Mouse (Mus musculus) small intestine, adult 2 months (tissue): ENCODE measurements around the gene Utrn. TPM values are rescaled to one million over a fixed set of nuclear protein-coding genes. Genes with fewer than 3 reads are reported as not detected.

Source experiments
- H3K27ac ChIP-seq: fragments of 200-500 bp; 2 replicates; pipeline ENCODE4 v1.5.1; 2012; ENCODE audit warnings: low read depth, low read length, control low read depth, inconsistent platforms; ENCODE audit not compliant: insufficient read depth
- H3K27me3 ChIP-seq: fragments of 200-500 bp; 2 replicates; pipeline ENCODE4 v1.6.1; 2012; ENCODE audit warnings: mild to moderate bottlenecking, moderate library complexity, low read length, inconsistent platforms; ENCODE audit not compliant: control insufficient read depth, insufficient read depth
- H3K36me3 ChIP-seq: fragments of 200-500 bp; 2 replicates; pipeline ENCODE4 v1.6.1; 2012; ENCODE audit warnings: mild to moderate bottlenecking, low read length, control low read depth, inconsistent platforms; ENCODE audit not compliant: control insufficient read depth, insufficient read depth
- H3K4me1 ChIP-seq: fragments of 200-500 bp; 2 replicates; pipeline ENCODE4 v1.6.1; 2012; ENCODE audit warnings: low read length, inconsistent platforms, mixed read lengths; ENCODE audit not compliant: control insufficient read depth, insufficient read depth, insufficient read length
- H3K4me3 ChIP-seq: fragments of 200-500 bp; 2 replicates; pipeline ENCODE4 v1.5.1; 2012; ENCODE audit warnings: low read depth, mild to moderate bottlenecking, control low read depth, inconsistent platforms, low read length, moderate library complexity
- CTCF ChIP-seq: fragments of 200-500 bp; IDR thresholded peaks from 2 replicates; pipeline ENCODE4 v1.5.1; 2012; ENCODE audit warnings: low read depth, mild to moderate bottlenecking, control low read depth, inconsistent platforms, low read length, moderate library complexity, mixed read lengths; ENCODE audit not compliant: insufficient replicate concordance, insufficient read length; ENCODE audit errors: extremely low read depth
- POLR2A ChIP-seq: fragments of 200-500 bp; IDR thresholded peaks from 2 replicates; pipeline ENCODE4 v1.6.1; 2012; ENCODE audit warnings: low read depth, mild to moderate bottlenecking, control low read depth, inconsistent platforms, low read length, moderate library complexity
- WGBS: fragments of 180-500 bp; shearing (Covaris S2); methylation state at CpG from one replicate; pipeline ENCODE4 v1.1.7; 2018; 5-methylcytosine and 5-hydroxymethylcytosine counted together
- polyA plus RNA-seq: library from polyadenylated mRNA; depleted of rRNA; stranded (reverse); fragments of >200 nt; gene quantifications from 2 replicates; pipeline ENCODE4 v1.2.3, GENCODE M21; 2012

Gene Utrn
- polyA plus RNA-seq, 1 experiment: 20.5 TPM

- 71% methylated on average over 18 of the region's 18 CpGs for WGBS
- H3K27ac ChIP-seq: no peak overlapping the region
- H3K36me3 ChIP-seq: peaks cover 28% of the 10 kb centered on the region
These were observed 132.0 kb downstream of the Utrn start for GRCm38 (mm10) chr10:12736861-12737835.

GRCm38 (mm10) chr10:12735695-12736094, 133.5 kb downstream of the Utrn start:
- H3K27ac ChIP-seq: no peak overlapping the region
- WGBS: 94% methylated on average over 1 of the region's 1 CpGs
- no peaks in the 10 kb centered on the region for H3K27me3 ChIP-seq
- no peak for TF ChIP-seq POLR2A
- no peak for TF ChIP-seq CTCF
- no peaks in the 10 kb centered on the region for H3K4me1 ChIP-seq
- no peak overlapping the region for H3K4me3 ChIP-seq
- peaks cover 31% of the 10 kb centered on the region for H3K36me3 ChIP-seq

More at GRCm38 (mm10) chr10:12736861-12737835, 132.0 kb downstream of the Utrn start:
- no peaks in the 10 kb centered on the region for H3K4me1 ChIP-seq
- TF ChIP-seq CTCF (no peak), POLR2A (no peak)
- no peaks in the 10 kb centered on the region for H3K27me3 ChIP-seq
- no peak overlapping the region for H3K4me3 ChIP-seq

- peaks cover 34% of the 10 kb centered on the region for H3K36me3 ChIP-seq
- no peak overlapping the region for H3K27ac ChIP-seq
- 92% methylated on average over 5 of the region's 5 CpGs for WGBS
- H3K4me1 ChIP-seq: peaks cover 3% of the 10 kb centered on the region; the same call in 1 of the 2 replicates
- H3K4me3 ChIP-seq: no peak overlapping the region
- no peaks in the 10 kb centered on the region for H3K27me3 ChIP-seq
- TF ChIP-seq POLR2A (no peak), CTCF (no peak)
These were observed 137.7 kb downstream of the Utrn start for GRCm38 (mm10) chr10:12731459-12731858.

- 35% methylated on average over 1 of the region's 1 CpGs for WGBS
- no peak overlapping the region for H3K27ac ChIP-seq
- TF ChIP-seq POLR2A (no peak), CTCF (no peak)
- no peak overlapping the region for H3K4me3 ChIP-seq
- H3K27me3 ChIP-seq: no peaks in the 10 kb centered on the region
- peaks cover 8% of the 10 kb centered on the region; the same call in 1 of the 2 replicates for H3K4me1 ChIP-seq
- peaks cover 30% of the 10 kb centered on the region for H3K36me3 ChIP-seq
These were observed 139.5 kb downstream of the Utrn start for GRCm38 (mm10) chr10:12729635-12730034.

- TF ChIP-seq POLR2A (no peak), CTCF (no peak)
- Histone ChIP-seq H3K27me3 (no peaks in the 10 kb centered on the region), H3K36me3 (peaks cover 24% of the 10 kb centered on the region), H3K4me3 (no peak overlapping the region), H3K27ac (no peak overlapping the region), H3K4me1 (peaks cover 8% of the 10 kb centered on the region; the same call in 1 of the 2 replicates)
- WGBS: 74% methylated on average over 5 of the region's 5 CpGs
These were observed 140.1 kb downstream of the Utrn start for GRCm38 (mm10) chr10:12729033-12729432.

- Histone ChIP-seq H3K27ac (no peak overlapping the region), H3K36me3 (peaks cover 22% of the 10 kb centered on the region), H3K4me3 (no peak overlapping the region), H3K27me3 (no peaks in the 10 kb centered on the region), H3K4me1 (peaks cover 8% of the 10 kb centered on the region; the same call in 1 of the 2 replicates)
- 79% methylated on average over 3 of the region's 3 CpGs for WGBS
- no peak for TF ChIP-seq CTCF
- no peak for TF ChIP-seq POLR2A
These were observed 141.3 kb downstream of the Utrn start for GRCm38 (mm10) chr10:12727881-12728280.

GRCm38 (mm10) chr10:12726041-12726608, 143.0 kb downstream of the Utrn start:
- Histone ChIP-seq H3K27ac (no peak overlapping the region), H3K27me3 (no peaks in the 10 kb centered on the region), H3K4me1 (peaks cover 8% of the 10 kb centered on the region; the same call in 1 of the 2 replicates), H3K4me3 (no peak overlapping the region), H3K36me3 (peaks cover 22% of the 10 kb centered on the region)
- 37% methylated on average over 13 of the region's 13 CpGs for WGBS
- TF ChIP-seq POLR2A (no peak), CTCF (no peak)
